Mouse (Mus musculus): ENCODE measurements around the gene Wdr35.

- TF ChIP-seq CTCF (conservative IDR thresholded peaks at IDR 0.05 in 1 of 2, IDR thresholded peaks at IDR 0.05 in 1 of 2; ENCODE audit: low read depth in 2 of 2, low read length in 2 of 2): no peak
- no peak for TF ChIP-seq CHD1 (IDR thresholded peaks at IDR 0.05; ENCODE audit: low read depth, low read length)
- no peak for TF ChIP-seq EP300 (IDR thresholded peaks at IDR 0.05; ENCODE audit: low read length)
- no peak for TF ChIP-seq TBP (conservative IDR thresholded peaks at IDR 0.05; ENCODE audit: low read depth, low read length)
- no peak for TF ChIP-seq POLR2A (IDR thresholded peaks at IDR 0.05; ENCODE audit: low read depth, low read length)
- TF ChIP-seq MXI1 (IDR thresholded peaks at IDR 0.05; ENCODE audit: low read depth, low read length): no peak
- TF ChIP-seq MAZ (IDR thresholded peaks at IDR 0.05; ENCODE audit: low read depth, low read length): no peak
- TF ChIP-seq MAX (IDR thresholded peaks at IDR 0.05; ENCODE audit: low read length): no peak
- TF ChIP-seq E2F4 (IDR thresholded peaks at IDR 0.05; ENCODE audit: insufficient replicate concordance, low read depth, low read length): no peak
- no peak for TF ChIP-seq KAT2A (IDR thresholded peaks at IDR 0.05; ENCODE audit: insufficient replicate concordance, low read length)
Observed at GRCm38 (mm10) chr12:9046674-9047073, 73.0 kb downstream of the Wdr35 start.

Measured in CH12.LX (cell line).